Mouse (Mus musculus) ES-Bruce4 (cell line): Measurements from ENCODE around the gene Inppl1. TPM values are rescaled to one million over a fixed set of nuclear protein-coding genes. Genes with fewer than 3 reads are reported as not detected.

Experiments
- H3K27ac ChIP-seq: 2 replicates; pipeline ENCODE4 v1.5.1; 2012; ENCODE audit warnings: low read length, inconsistent platforms; ENCODE audit not compliant: insufficient read depth
- H3K27me3 ChIP-seq: 2 replicates; pipeline ENCODE4 v1.6.1; 2012; ENCODE audit warnings: mild to moderate bottlenecking, low read length, inconsistent platforms; ENCODE audit not compliant: control insufficient read depth, poor library complexity, insufficient read depth, severe bottlenecking
- H3K36me3 ChIP-seq: 2 replicates; pipeline ENCODE4 v1.6.1; 2012; ENCODE audit warnings: inconsistent platforms, mild to moderate bottlenecking, low read length, moderate library complexity; ENCODE audit not compliant: control insufficient read depth, poor library complexity, insufficient read depth, severe bottlenecking
- H3K4me1 ChIP-seq: one replicate; pipeline ENCODE4 v1.8.1; 2011; ENCODE audit warnings: low read length; ENCODE audit not compliant: control insufficient read depth, insufficient read depth
- H3K4me3 ChIP-seq: 2 replicates; pipeline ENCODE4 v1.5.1; 2011; ENCODE audit warnings: low read depth, mild to moderate bottlenecking, low read length
- H3K9ac ChIP-seq: 2 replicates; pipeline ENCODE4 v1.6.1; 2012; ENCODE audit warnings: low read depth, mild to moderate bottlenecking, inconsistent platforms; ENCODE audit not compliant: poor library complexity, severe bottlenecking
- H3K9me3 ChIP-seq: replicated peaks from 2 replicates; pipeline ENCODE4 v1.6.1; 2012; ENCODE audit warnings: mild to moderate bottlenecking, low read length, inconsistent platforms; ENCODE audit not compliant: control insufficient read depth, poor library complexity, insufficient read depth, severe bottlenecking
- CTCF ChIP-seq: IDR thresholded peaks from one replicate; pipeline ENCODE4 v1.8.1; 2011; ENCODE audit warnings: low read depth, low read length
- EP300 ChIP-seq: IDR thresholded peaks from 2 replicates; pipeline ENCODE4 v1.6.1; 2011; ENCODE audit warnings: low read depth, low read length; ENCODE audit not compliant: insufficient read depth
- POLR2A ChIP-seq: IDR thresholded peaks from one replicate; pipeline ENCODE4 v1.8.1; 2011; ENCODE audit warnings: low read length; ENCODE audit not compliant: insufficient read depth
- polyA plus RNA-seq: library from polyadenylated mRNA; stranded (reverse); fragments of >200 nt; gene quantifications from 2 replicates; pipeline ENCODE4 v1.2.4, GENCODE M21; 2011; ENCODE audit warnings: low read depth; ENCODE audit not compliant: missing spikeins, insufficient read depth, insufficient read length

The Inppl1 gene
- polyA plus RNA-seq, 1 experiment, result 67.9 TPM

- no peaks in the 10 kb centered on the region for H3K9me3 ChIP-seq
- H3K27ac ChIP-seq, result peak overlapping the region; percentile 78
- peak overlapping the region; percentile 43 for H3K4me3 ChIP-seq
- TF ChIP-seq POLR2A (no peak), EP300 (no peak), CTCF (no peak)
- H3K36me3 ChIP-seq, result peaks cover 22% of the 10 kb centered on the region
- peaks cover 3% of the 10 kb centered on the region for H3K4me1 ChIP-seq
- peak overlapping the region; percentile 86 for H3K9ac ChIP-seq
- H3K27me3 ChIP-seq, result no peaks in the 10 kb centered on the region; the same call in 1 of the 2 replicates
Observed at GRCm38 (mm10) chr7:101821571-101822501, 16.2 kb downstream of the Inppl1 start.

- Histone ChIP-seq H3K4me3 (peak overlapping the region; percentile 43), H3K27ac (no peak overlapping the region), H3K9ac (peak overlapping the region; percentile 86), H3K9me3 (no peaks in the 10 kb centered on the region), H3K36me3 (peaks cover 10% of the 10 kb centered on the region), H3K4me1 (peaks cover 3% of the 10 kb centered on the region), H3K27me3 (no peaks in the 10 kb centered on the region; the same call in 1 of the 2 replicates)
- no peak for TF ChIP-seq CTCF
- TF ChIP-seq EP300, result 0 out of 2 replicates have a peak, but pooled peaks have one; percentile 26
Observed at GRCm38 (mm10) chr7:101820295-101821030, 17.6 kb downstream of the Inppl1 start.

- H3K27me3 ChIP-seq, result no peaks in the 10 kb centered on the region; the same call in 1 of the 2 replicates
- H3K9ac ChIP-seq, result peak within 1 kb of the TSS; percentile 86
- no peak within 1 kb of the TSS for H3K27ac ChIP-seq
- peak within 1 kb of the TSS; percentile 68 for H3K4me3 ChIP-seq
- no peaks in the 10 kb centered on the region for H3K9me3 ChIP-seq
- peaks cover 3% of the 10 kb centered on the region for H3K4me1 ChIP-seq
- no peaks in the 10 kb centered on the region for H3K36me3 ChIP-seq
- no peak for TF ChIP-seq EP300
- TF ChIP-seq POLR2A, result no peak
Observed at GRCm38 (mm10) chr7:101817861-101818401, 20.1 kb downstream of the Inppl1 start, which contains the start of gene Phox2a. TSS of gene Phox2a (plus strand) at chr7:101818313.

- Histone ChIP-seq H3K36me3 (peaks cover 5% of the 10 kb centered on the region), H3K9me3 (no peaks in the 10 kb centered on the region), H3K9ac (no peak overlapping the region), H3K4me3 (no peak overlapping the region), H3K27ac (no peak overlapping the region), H3K27me3 (no peaks in the 10 kb centered on the region), H3K4me1 (no peaks in the 10 kb centered on the region)
- TF ChIP-seq EP300 (no peak), POLR2A (no peak), CTCF (no peak)
Observed at GRCm38 (mm10) chr7:101777053-101777452, 61.0 kb downstream of the Inppl1 start.

DNA sequence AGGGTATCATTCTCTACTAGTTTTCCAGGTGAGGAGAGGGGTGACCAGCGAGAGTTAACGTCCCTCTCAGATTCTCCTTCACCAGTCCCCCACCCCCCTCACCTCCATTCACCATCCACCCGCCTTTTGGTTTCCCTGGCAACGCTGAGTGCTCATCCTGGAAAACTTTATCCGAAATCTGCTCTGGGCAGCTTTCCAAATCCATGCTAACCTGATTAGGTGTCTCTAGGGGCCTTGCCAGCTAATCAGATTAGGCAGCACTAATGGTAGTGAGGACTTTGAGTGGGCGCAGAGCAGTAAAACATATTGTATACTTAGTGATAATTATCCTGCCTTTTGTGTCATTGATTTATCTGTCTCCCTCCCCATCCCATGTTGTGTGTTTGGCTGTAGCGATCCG, 65.3 kb downstream of the Inppl1 start:
- Histone ChIP-seq H3K9ac (no peak overlapping the region), H3K27me3 (no peaks in the 10 kb centered on the region), H3K4me1 (no peaks in the 10 kb centered on the region), H3K27ac (no peak overlapping the region), H3K36me3 (peaks cover 9% of the 10 kb centered on the region), H3K4me3 (no peak overlapping the region), H3K9me3 (no peaks in the 10 kb centered on the region)
- TF ChIP-seq POLR2A (no peak), CTCF (no peak), EP300 (no peak)

Other genes with a start within 250 kb of the Inppl1 start
- 55.0 and 58.9 TPM in 2 replicates for gene Clpb, start 174.6 kb downstream of the Inppl1 start, polyA plus RNA-seq
- 6.5 and 9.6 TPM in 2 replicates for gene Phox2a, start 19.9 kb downstream of the Inppl1 start, polyA plus RNA-seq
- gene Folr2, start 19.0 kb upstream of the Inppl1 start, polyA plus RNA-seq, result 1.2 TPM in 2 replicates
- gene Anapc15, start 25.5 kb upstream of the Inppl1 start, polyA plus RNA-seq, result 70.7 and 96.2 TPM in 2 replicates
- 54.6 and 59.8 TPM in 2 replicates for gene Folr1, start 32.6 kb upstream of the Inppl1 start, polyA plus RNA-seq
- gene Lamtor1, start 67.7 kb upstream of the Inppl1 start, polyA plus RNA-seq, result 80.9 and 85.9 TPM in 2 replicates
- gene Tomt, start 68.1 kb upstream of the Inppl1 start, polyA plus RNA-seq, result not detected in 2 replicates
- 6.7 and 7.5 TPM in 2 replicates for gene Lrrc51, start 95.7 kb upstream of the Inppl1 start, polyA plus RNA-seq
- 160 and 170 TPM in 2 replicates for gene Numa1, start 95.9 kb upstream of the Inppl1 start, polyA plus RNA-seq
- gene Il18bp, start 180.5 kb upstream of the Inppl1 start, polyA plus RNA-seq, result 6.3 TPM in 2 replicates
- gene Rnf121, start 227.2 kb upstream of the Inppl1 start, polyA plus RNA-seq, result 21.9 and 27.1 TPM in 2 replicates
- gene Xndc1, start 227.3 kb upstream of the Inppl1 start, polyA plus RNA-seq, result 43.9 and 54.2 TPM in 2 replicates
- 0.76 and 1.3 TPM in 2 replicates for gene Xntrpc, start 227.5 kb upstream of the Inppl1 start, polyA plus RNA-seq
- not detected in 2 replicates for gene Trpc2, start 244.9 kb upstream of the Inppl1 start, polyA plus RNA-seq